In genomic region chr13:93091176-93091575, GRCm38 (mm10) we compare ENCODE assay signal across 19 mouse cellular contexts. TPM values are rescaled to one million over a fixed set of nuclear protein-coding genes. Genes with fewer than 3 reads are reported as not detected.
DNase-seq lines count a peak whose midpoint lies in the region; TF ChIP-seq lines count a peak whose summit lies in the region.
"Had no signal": no experiment of that assay in that cellular context is flagged by ENCODE, and none has a peak within 500 bp of the region (broad histone marks: within the 10 kb centered on the region; RNA-seq: fewer than 3 reads in every experiment).

No protein-coding gene starts in this region.

- TF ChIP-seq CTCF in cerebellum, adult 2 months (IDR thresholded peaks at IDR 0.05; ENCODE audit: borderline replicate concordance, insufficient read depth, low read depth, low read length) = no peak
- no peak for TF ChIP-seq CTCF in gastrocnemius, adult 2 months (IDR thresholded peaks at IDR 0.05)
- TF ChIP-seq CTCF in left cerebral cortex, adult 2 months (IDR thresholded peaks at IDR 0.05) = no peak

- intact Hi-C loops in gastrocnemius, adult 2 months (cut with DNase I) = loop anchor here (10.0 kb wide), 1 partner anchor 624 kb away; no protein-coding TSS in a partner anchor
- intact Hi-C loops in gastrocnemius, postnatal 36 days (cut with DNase I) = no loop called here
- intact Hi-C loops in left cerebral cortex, adult 2 months (cut with DNase I) = no loop called here

- no peak overlapping the region for H3K4me3 ChIP-seq in cerebellum, adult 2 months (replicated peaks; ENCODE audit: insufficient read depth, low read depth, low read length)
- H3K4me3 ChIP-seq in gastrocnemius, adult 2 months = no peak overlapping the region
- H3K4me3 ChIP-seq in left cerebral cortex, adult 2 months = no peak overlapping the region
- H3K4me3 ChIP-seq: embryonic facial prominence, embryonic 10.5 days; embryonic facial prominence, embryonic 12.5 days; forebrain, embryonic 13.5 days had no signal

- no peaks in the 10 kb centered on the region for H3K27me3 ChIP-seq in cerebellum, adult 2 months (ENCODE audit: control insufficient read depth, insufficient read depth, low read length)
- H3K27me3 ChIP-seq: CH12.LX; embryonic facial prominence, embryonic 12.5 days; forebrain, embryonic 13.5 days; Patski had no signal

- peaks cover 18% of the 10 kb centered on the region; the same call in 1 of the 2 replicates for H3K4me1 ChIP-seq in cerebellum, adult 2 months (ENCODE audit: control insufficient read depth, insufficient read depth, low read length)
- H3K4me1 ChIP-seq: embryonic facial prominence, embryonic 10.5 days; embryonic facial prominence, embryonic 12.5 days; forebrain, embryonic 13.5 days had no signal

- no peak for TF ChIP-seq POLR2A in cerebellum, adult 2 months (IDR thresholded peaks at IDR 0.05; ENCODE audit: borderline replicate concordance, insufficient read depth, low read length)

- DNase-seq in cerebellum, postnatal 10 days = peak; percentile 25 to 27
- DNase-seq in cerebellum, adult 2 months = no peak
- no peak for DNase-seq in gastrocnemius, adult 2 months
- no peak for DNase-seq in gastrocnemius, postnatal 36 days
- peak; percentile 18 for DNase-seq in heart, postnatal 4 days
- DNase-seq in heart, adult 8-10 months (ENCODE audit: low spot score) = no peak
- no peak for DNase-seq in left cerebral cortex, adult 2 months (ENCODE audit: extremely low spot score in 1 of 2, low spot score in 2 of 2)
- DNase-seq in left cerebral cortex, adult 9 months (ENCODE audit: low spot score in 2 of 2) = no peak
- DNase-seq: adrenal gland, adult 8-10 months; adrenal gland, postnatal 14 days; adrenal gland, postnatal 36 days; B cell, adult 2 months; cerebellum, adult 8-10 months had no signal

- 91% methylated on average over 9 of the region's 9 CpGs for WGBS in cerebellum, adult 2 months

- H3K27ac ChIP-seq in cerebellum, adult 2 months (ENCODE audit: insufficient read depth, low read length) = no peak overlapping the region
- H3K27ac ChIP-seq in gastrocnemius, adult 2 months = peak overlapping the region; percentile 32; the same call in 1 of the 2 replicates
- H3K27ac ChIP-seq in left cerebral cortex, adult 2 months = peak overlapping the region; percentile 71
- H3K27ac ChIP-seq: embryonic facial prominence, embryonic 10.5 days; embryonic facial prominence, embryonic 12.5 days; forebrain, embryonic 13.5 days had no signal

RNA-seq across cellular contexts. Expression of gene Cmya5, which starts 53.3 kb away (rescaled TPM):
- 2.6 and 3.0 TPM in 2 replicates for polyA plus RNA-seq in cerebellum, adult 2 months (2012; rRNA removed)
- 1,000 to 10,000 TPM; 1,090 to 1,382 TPM for total RNA-seq in gastrocnemius, adult 2 months (2021)
- total RNA-seq in gastrocnemius, postnatal 36 days (2021) = 1,000 to 10,000 TPM in 1 of 2 experiments, 100 to 1,000 TPM in 1; 950 to 1,118 TPM
- total RNA-seq in heart, postnatal 4 days (2021) = 10 to 100 TPM; 76.0 to 82.2 TPM
- 100 to 1,000 TPM; 378 to 419 (median 409) TPM for total RNA-seq in heart, adult 8-10 months (2022)
- total RNA-seq in left cerebral cortex, adult 2 months (2021) = 1 to 10 TPM; 5.4 to 6.0 TPM
- polyA plus RNA-seq: G1E, Patski had no signal

Comparison
In these comparisons a context has a peak if more than half of its experiments do, and no peak if none do; other contexts are left out.
1. DNase-seq: peak in cerebellum, postnatal 10 days (2 of 2) and heart, postnatal 4 days (single experiment); none in cerebellum, adult 2 months (0 of 2), gastrocnemius, adult 2 months (single experiment), gastrocnemius, postnatal 36 days (0 of 2), heart, adult 8-10 months (single experiment), left cerebral cortex, adult 2 months (0 of 2) and left cerebral cortex, adult 9 months (0 of 2).
2. RNA of gene Cmya5, which starts 53.3 kb away (total RNA-seq): 1,090 to 1,382 TPM in gastrocnemius, adult 2 months, 950 to 1,118 TPM in gastrocnemius, postnatal 36 days, 378 to 419 TPM in heart, adult 8-10 months and 76.0 to 82.2 TPM in heart, postnatal 4 days; 5.4 to 6.0 TPM in left cerebral cortex, adult 2 months; every median in the first group is over 10 times any median in the second.